Mouse (Mus musculus): ENCODE measurements around the gene Aox1.

The Aox1 gene

GRCm38 (mm10) chr1:58112880-58113279 lies 83.1 kb downstream of the Aox1 start, which contains the start of gene Aox3:
Aox3 (plus strand) TSS chr1:58113130.
- DNase-seq = peak; percentile 61

- DNase-seq = no peak
Observed at GRCm38 (mm10) chr1:58113441-58113840, 83.7 kb downstream of the Aox1 start.

GRCm38 (mm10) chr1:58114021-58114560 lies 84.4 kb downstream of the Aox1 start:
- no peak for DNase-seq

GRCm38 (mm10) chr1:58114666-58115375 lies 85.1 kb downstream of the Aox1 start:
- no peak for DNase-seq

- no peak for DNase-seq
Observed at GRCm38 (mm10) chr1:58118231-58118630, 88.5 kb downstream of the Aox1 start.

- DNase-seq = no peak
Observed at GRCm38 (mm10) chr1:58124901-58125300, 95.2 kb downstream of the Aox1 start.

- DNase-seq = no peak
Observed at GRCm38 (mm10) chr1:58137891-58138290, 108.2 kb downstream of the Aox1 start.

GRCm38 (mm10) chr1:58138986-58139385 lies 109.3 kb downstream of the Aox1 start:
- no peak for DNase-seq

- DNase-seq = no peak
Observed at GRCm38 (mm10) chr1:58140607-58141006, 110.9 kb downstream of the Aox1 start.

GRCm38 (mm10) chr1:58144384-58145069 lies 114.8 kb downstream of the Aox1 start:
- DNase-seq = peak; percentile 16

GRCm38 (mm10) chr1:58146026-58146425 lies 116.3 kb downstream of the Aox1 start:
- no peak for DNase-seq

- DNase-seq = no peak
Observed at GRCm38 (mm10) chr1:58147776-58148175, 118.0 kb downstream of the Aox1 start.

- DNase-seq = no peak
Observed at GRCm38 (mm10) chr1:58152247-58152646, 122.5 kb downstream of the Aox1 start.
